Mouse (Mus musculus): ENCODE results near the gene Actl6a.

Actl6a gene

GRCm38 (mm10) chr3:32749820-32750579 is 43.9 kb downstream of the Actl6a start:
- DNase-seq (ENCODE audit: low spot score): no peak

GRCm38 (mm10) chr3:32754384-32754915 is 48.4 kb downstream of the Actl6a start:
- no peak for DNase-seq (ENCODE audit: low spot score)

GRCm38 (mm10) chr3:32759212-32759611 is 53.1 kb downstream of the Actl6a start:
- DNase-seq (ENCODE audit: low spot score): no peak

GRCm38 (mm10) chr3:32762962-32763361 is 56.9 kb downstream of the Actl6a start:
- no peak for DNase-seq (ENCODE audit: low spot score)

- no peak for DNase-seq (ENCODE audit: low spot score)
Observed at GRCm38 (mm10) chr3:32763902-32764301, 57.8 kb downstream of the Actl6a start.

- DNase-seq (ENCODE audit: low spot score): no peak
Observed at GRCm38 (mm10) chr3:32770781-32771180, 64.7 kb downstream of the Actl6a start.
